Mouse (Mus musculus): Measurements from ENCODE around the gene Qsox2. TPM values are rescaled to one million over a fixed set of nuclear protein-coding genes. Genes with fewer than 3 reads are reported as not detected.

Qsox2 gene
- polyA plus RNA-seq, 1 experiment = 26.2 TPM

DNA sequence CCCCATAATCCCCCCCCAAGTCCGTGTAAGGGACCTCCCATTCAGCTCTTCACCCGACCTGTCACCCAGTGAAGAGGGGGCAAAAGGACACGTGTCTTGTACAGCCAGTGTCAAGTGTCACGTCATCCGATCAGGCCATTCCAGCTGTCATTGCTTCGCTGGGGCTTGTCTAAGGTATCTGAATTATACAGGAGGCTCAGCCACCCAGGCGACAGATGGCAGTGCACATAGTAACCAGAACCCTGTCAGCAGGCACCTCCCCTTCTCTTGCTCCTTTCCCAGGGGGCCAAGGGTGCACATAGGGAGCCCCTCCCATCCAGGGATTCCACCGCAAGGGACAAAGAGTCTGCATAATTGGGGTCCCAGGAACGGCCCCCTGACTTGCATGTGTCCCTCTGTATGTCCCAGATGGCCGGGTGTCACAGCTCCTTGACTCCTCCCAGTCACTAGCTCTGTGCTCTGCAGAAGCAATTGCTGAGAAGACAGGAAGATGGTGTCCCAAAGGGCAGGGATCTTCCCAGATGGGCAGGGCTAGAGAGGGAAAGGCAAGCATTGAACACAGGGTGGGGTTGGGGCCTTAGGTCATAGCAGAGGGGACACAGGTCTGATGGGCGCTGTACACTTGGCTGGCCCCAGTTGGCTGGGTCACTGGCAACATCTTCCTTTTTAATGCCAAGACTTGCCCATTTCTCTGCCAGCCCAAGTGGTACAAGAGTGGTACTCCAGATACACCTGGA, 68.3 kb downstream of the Qsox2 start:
- no peak for DNase-seq (ENCODE audit: extremely low spot score in 1 of 2, low spot score in 1 of 2)

DNA sequence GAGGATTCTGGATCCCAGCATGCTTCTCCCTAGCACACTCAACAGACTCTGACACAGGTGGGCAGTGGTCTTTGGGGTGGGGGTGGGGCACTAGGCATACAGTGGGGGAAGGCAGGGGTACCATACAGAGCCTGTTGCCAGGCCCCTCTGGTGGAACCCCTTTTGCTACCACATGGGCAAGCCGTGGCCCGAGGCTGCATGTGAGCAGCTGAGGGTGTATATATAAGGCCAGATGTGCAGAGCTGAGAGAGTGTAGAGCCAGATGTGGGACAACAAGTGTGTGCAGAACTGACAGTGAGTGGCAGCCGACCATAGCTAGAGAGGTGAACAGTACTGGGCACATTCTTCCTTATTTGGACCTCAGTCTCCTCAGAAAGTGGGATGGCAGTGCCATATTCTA, 70.4 kb downstream of the Qsox2 start:
- no peak for DNase-seq (ENCODE audit: extremely low spot score in 1 of 2, low spot score in 1 of 2)

Other genes starting within 250 kb of the Qsox2 start
- gene Ubac1, start 215.8 kb downstream of the Qsox2 start, polyA plus RNA-seq (2012; rRNA removed) = 78.1 and 79.7 TPM in 2 replicates
- 66.9 and 72.8 TPM in 2 replicates for gene Nacc2, start 114.3 kb downstream of the Qsox2 start, polyA plus RNA-seq (2012; rRNA removed)
- 0.13 and 0.22 TPM in 2 replicates for gene Lhx3, start 29.2 kb downstream of the Qsox2 start, polyA plus RNA-seq (2012; rRNA removed)
- gene Ccdc187, start 57.0 kb upstream of the Qsox2 start, polyA plus RNA-seq (2012; rRNA removed) = 1.6 and 1.8 TPM in 2 replicates
- gene Gpsm1, start 78.0 kb upstream of the Qsox2 start, polyA plus RNA-seq (2012; rRNA removed) = 248 and 275 TPM in 2 replicates
- 35.2 and 37.1 TPM in 2 replicates for gene Dnlz, start 114.6 kb upstream of the Qsox2 start, polyA plus RNA-seq (2012; rRNA removed)
- 6.6 TPM in 2 replicates for gene Card9, start 123.4 kb upstream of the Qsox2 start, polyA plus RNA-seq (2012; rRNA removed)
- 65.9 and 80.2 TPM in 2 replicates for gene Snapc4, start 143.1 kb upstream of the Qsox2 start, polyA plus RNA-seq (2012; rRNA removed)
- 291 and 306 TPM in 2 replicates for gene Entr1, start 151.8 kb upstream of the Qsox2 start, polyA plus RNA-seq (2012; rRNA removed)
- gene Pmpca, start 151.8 kb upstream of the Qsox2 start, polyA plus RNA-seq (2012; rRNA removed) = 104 and 106 TPM in 2 replicates
- 26.6 and 31.6 TPM in 2 replicates for gene Inpp5e, start 171.7 kb upstream of the Qsox2 start, polyA plus RNA-seq (2012; rRNA removed)
- 30.8 and 36.1 TPM in 2 replicates for gene Sec16a, start 207.7 kb upstream of the Qsox2 start, polyA plus RNA-seq (2012; rRNA removed)

All from frontal cortex, adult 2 months (tissue).